Mouse (Mus musculus) A20 (cell line): ENCODE data around the gene Bud31.
"Not testable (repeated sequence)": the region's sequence is repeated elsewhere in the genome, so short reads cannot be mapped to it uniquely, and the experiment has no call there.

Source experiments
- DNase-seq: peaks from one replicate; pipeline ENCODE4 v3.0.0-alpha.2; 2011; ENCODE audit warnings: low read depth, low spot score

Gene Bud31

GRCm38 (mm10) chr5:145139571-145140519 lies at the start of gene Bud31, which contains the start of gene Pdap1:
Bud31 (plus strand) TSS chr5:145140362.
Pdap1 (minus strand) TSS chr5:145140238.
- peak; percentile 96 for DNase-seq

GRCm38 (mm10) chr5:145096195-145096594 lies 44.0 kb upstream of the Bud31 start:
- DNase-seq, result no peak

- DNase-seq, result no peak
Measured at GRCm38 (mm10) chr5:145098340-145098821, 41.8 kb upstream of the Bud31 start.

GRCm38 (mm10) chr5:145100960-145101359 lies 39.2 kb upstream of the Bud31 start:
- DNase-seq, result no peak

- DNase-seq, result not testable (repeated sequence)
Measured at GRCm38 (mm10) chr5:145101451-145101850, 38.7 kb upstream of the Bud31 start.

- DNase-seq, result no peak
Measured at GRCm38 (mm10) chr5:145102706-145103105, 37.5 kb upstream of the Bud31 start.

- DNase-seq, result no peak
Measured at GRCm38 (mm10) chr5:145104328-145104727, 35.8 kb upstream of the Bud31 start.

- no peak for DNase-seq
Measured at GRCm38 (mm10) chr5:145105694-145106275, 34.4 kb upstream of the Bud31 start.

GRCm38 (mm10) chr5:145110401-145110800 lies 29.8 kb upstream of the Bud31 start:
- DNase-seq, result no peak

- no peak for DNase-seq
Measured at GRCm38 (mm10) chr5:145112566-145112965, 27.6 kb upstream of the Bud31 start.

- DNase-seq, result no peak
Measured at GRCm38 (mm10) chr5:145113416-145113815, 26.7 kb upstream of the Bud31 start.

- peak; percentile 91 for DNase-seq
Measured at GRCm38 (mm10) chr5:145114071-145114605, 26.0 kb upstream of the Bud31 start, which contains the start of gene Arpc1b. Arpc1b (plus strand) TSS chr5:145114215.

GRCm38 (mm10) chr5:145114606-145115473 lies 25.3 kb upstream of the Bud31 start:
- DNase-seq, result peak; percentile 91

- no peak for DNase-seq
Measured at GRCm38 (mm10) chr5:145115736-145116135, 24.4 kb upstream of the Bud31 start.

- peak; percentile 82 for DNase-seq
Measured at GRCm38 (mm10) chr5:145116316-145116715, 23.8 kb upstream of the Bud31 start.

- peak; percentile 54 for DNase-seq
Measured at GRCm38 (mm10) chr5:145116916-145117315, 23.2 kb upstream of the Bud31 start.

- DNase-seq, result no peak
Measured at GRCm38 (mm10) chr5:145118005-145118404, 22.2 kb upstream of the Bud31 start.

- DNase-seq, result no peak
Measured at GRCm38 (mm10) chr5:145118461-145118860, 21.7 kb upstream of the Bud31 start.

- DNase-seq, result peak; percentile 56
Measured at GRCm38 (mm10) chr5:145119385-145119784, 20.8 kb upstream of the Bud31 start.

- no peak for DNase-seq
Measured at GRCm38 (mm10) chr5:145120921-145121320, 19.2 kb upstream of the Bud31 start.

- DNase-seq, result no peak
Measured at GRCm38 (mm10) chr5:145123396-145123795, 16.8 kb upstream of the Bud31 start.
